Mouse (Mus musculus): Measurements from ENCODE around the gene Zfp212. TPM values are rescaled to one million over a fixed set of nuclear protein-coding genes. Genes with fewer than 3 reads are reported as not detected.
A peak's percentile ranks its signal among the peaks of the same experiment; 100 is the strongest.
"Not testable (repeated sequence)": the region's sequence is repeated elsewhere in the genome, so short reads cannot be mapped to it uniquely, and the experiment has no call there.

The Zfp212 gene
- polyA plus RNA-seq, 1 experiment, result 9.6 TPM

DNA sequence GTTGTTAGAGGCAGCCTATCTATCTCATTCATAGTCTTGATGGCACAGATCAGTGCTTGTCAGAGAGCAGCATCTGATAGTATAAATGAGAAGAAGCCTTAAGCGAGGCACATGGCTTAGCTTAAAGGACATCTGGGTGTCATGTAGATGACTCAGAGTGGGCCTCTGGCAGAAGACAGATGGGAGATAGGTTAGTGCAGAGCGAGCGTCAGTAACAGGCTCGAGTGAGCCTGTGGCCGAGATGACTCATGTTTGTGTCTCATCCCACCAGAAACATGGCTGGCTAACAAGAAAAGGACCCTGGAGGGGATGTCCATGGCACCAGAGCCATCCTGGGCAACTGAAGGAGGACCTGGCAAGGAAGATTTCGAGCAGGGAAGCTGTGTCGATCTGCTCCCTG, 42.8 kb downstream of the Zfp212 start:
- Histone ChIP-seq H3K27ac (ENCODE audit: insufficient read depth, low read depth, low read length) (no peak overlapping the region), H3K4me3 (ENCODE audit: insufficient read depth, low read length) (no peak overlapping the region), H3K4me1 (ENCODE audit: control insufficient read depth, insufficient read depth, low read length) (no peaks in the 10 kb centered on the region; the same call in 1 of the 2 replicates)
- TF ChIP-seq POLR2A (IDR thresholded peaks at IDR 0.05; ENCODE audit: borderline replicate concordance, low read depth, low read length) (no peak), CTCF (IDR thresholded peaks at IDR 0.05; ENCODE audit: low read depth, low read length) (no peak)

- H3K27ac ChIP-seq (ENCODE audit: insufficient read depth, low read depth, low read length); H3K4me1 ChIP-seq (ENCODE audit: control insufficient read depth, insufficient read depth, low read length); H3K4me3 ChIP-seq (ENCODE audit: insufficient read depth, low read length): not testable (repeated sequence)
Observed at GRCm38 (mm10) chr6:47968166-47968565, 47.9 kb downstream of the Zfp212 start.

GRCm38 (mm10) chr6:47974599-47974998, 54.3 kb downstream of the Zfp212 start:
- no peak overlapping the region for H3K4me3 ChIP-seq (ENCODE audit: insufficient read depth, low read length)
- H3K4me1 ChIP-seq (ENCODE audit: control insufficient read depth, insufficient read depth, low read length), result no peaks in the 10 kb centered on the region; the same call in 1 of the 2 replicates
- no peak for TF ChIP-seq CTCF (IDR thresholded peaks at IDR 0.05; ENCODE audit: low read depth, low read length)
- no peak for TF ChIP-seq POLR2A (IDR thresholded peaks at IDR 0.05; ENCODE audit: borderline replicate concordance, low read depth, low read length)
- no peak overlapping the region for H3K27ac ChIP-seq (ENCODE audit: insufficient read depth, low read depth, low read length)

DNA sequence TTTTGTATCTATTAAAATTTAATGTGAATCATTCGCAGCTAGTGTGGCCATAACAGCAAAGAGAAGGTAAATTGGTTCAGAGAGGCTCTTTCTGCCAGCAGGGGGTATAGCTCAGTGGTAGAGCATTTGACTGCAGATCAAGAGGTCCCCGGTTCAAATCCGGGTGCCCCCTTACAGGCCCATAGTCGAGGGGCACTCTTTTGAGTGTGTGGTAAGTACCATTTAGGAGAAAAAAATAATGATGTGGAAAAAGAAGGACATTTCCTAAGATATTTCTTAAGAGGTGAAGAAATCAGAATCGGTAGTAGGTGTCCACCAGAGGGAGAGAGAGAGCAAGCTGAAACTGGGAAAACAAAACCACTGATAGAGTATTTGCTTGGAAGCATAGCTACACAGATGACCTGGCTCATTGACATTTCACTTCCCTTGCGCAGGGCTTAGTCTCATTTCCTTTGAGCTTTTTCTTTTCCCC, 58.7 kb downstream of the Zfp212 start:
- Histone ChIP-seq H3K4me1 (ENCODE audit: control insufficient read depth, insufficient read depth, low read length) (peaks cover 2% of the 10 kb centered on the region), H3K4me3 (ENCODE audit: insufficient read depth, low read length) (no peak overlapping the region), H3K27ac (ENCODE audit: insufficient read depth, low read depth, low read length) (peak overlapping the region; percentile 12; the same call in 1 of the 2 replicates)
- no peak for TF ChIP-seq POLR2A (IDR thresholded peaks at IDR 0.05; ENCODE audit: borderline replicate concordance, low read depth, low read length)
- peak; percentile 42; the same call in 1 of the 2 replicates for TF ChIP-seq CTCF (IDR thresholded peaks at IDR 0.05; ENCODE audit: low read depth, low read length)

Other genes with a start within 250 kb of the Zfp212 start
- 64.4 and 79.0 TPM in 2 replicates for gene Pdia4, start 107.0 kb upstream of the Zfp212 start, polyA plus RNA-seq (2012; ENCODE audit: insufficient read depth, insufficient read length, missing spikeins)
- gene Zfp786, start 89.6 kb upstream of the Zfp212 start, polyA plus RNA-seq (2012; ENCODE audit: insufficient read depth, insufficient read length, missing spikeins), result 0.33 TPM in 1 of 2 replicates, not detected in the other
- gene Zfp398, start 84.8 kb upstream of the Zfp212 start, polyA plus RNA-seq (2012; ENCODE audit: insufficient read depth, insufficient read length, missing spikeins), result 4.7 and 6.4 TPM in 2 replicates
- 6.6 and 7.0 TPM in 2 replicates for gene Zfp282, start 43.3 kb upstream of the Zfp212 start, polyA plus RNA-seq (2012; ENCODE audit: insufficient read depth, insufficient read length, missing spikeins)
- 4.3 and 5.7 TPM in 2 replicates for gene Zfp956, start 32.9 kb downstream of the Zfp212 start, polyA plus RNA-seq (2012; ENCODE audit: insufficient read depth, insufficient read length, missing spikeins)
- gene Zfp777, start 128.4 kb downstream of the Zfp212 start, polyA plus RNA-seq (2012; ENCODE audit: insufficient read depth, insufficient read length, missing spikeins), result 8.6 and 9.3 TPM in 2 replicates
- gene Zfp746, start 166.1 kb downstream of the Zfp212 start, polyA plus RNA-seq (2012; ENCODE audit: insufficient read depth, insufficient read length, missing spikeins), result 15.3 and 15.8 TPM in 2 replicates

Data from bone marrow macrophage, adult 2 months (primary cell).